Mouse (Mus musculus) CH12F3 (cell line): ENCODE measurements around the gene Sdhb.

Experiments
- in situ Hi-C: fragments of 300-500 bp; cut with MboI; formaldehyde crosslinking; loops from 2 replicates; pipeline ENCODE4 v1.14.3; 2020; ENCODE audit warnings: low sequenced_read_pairs

The Sdhb gene

DNA sequence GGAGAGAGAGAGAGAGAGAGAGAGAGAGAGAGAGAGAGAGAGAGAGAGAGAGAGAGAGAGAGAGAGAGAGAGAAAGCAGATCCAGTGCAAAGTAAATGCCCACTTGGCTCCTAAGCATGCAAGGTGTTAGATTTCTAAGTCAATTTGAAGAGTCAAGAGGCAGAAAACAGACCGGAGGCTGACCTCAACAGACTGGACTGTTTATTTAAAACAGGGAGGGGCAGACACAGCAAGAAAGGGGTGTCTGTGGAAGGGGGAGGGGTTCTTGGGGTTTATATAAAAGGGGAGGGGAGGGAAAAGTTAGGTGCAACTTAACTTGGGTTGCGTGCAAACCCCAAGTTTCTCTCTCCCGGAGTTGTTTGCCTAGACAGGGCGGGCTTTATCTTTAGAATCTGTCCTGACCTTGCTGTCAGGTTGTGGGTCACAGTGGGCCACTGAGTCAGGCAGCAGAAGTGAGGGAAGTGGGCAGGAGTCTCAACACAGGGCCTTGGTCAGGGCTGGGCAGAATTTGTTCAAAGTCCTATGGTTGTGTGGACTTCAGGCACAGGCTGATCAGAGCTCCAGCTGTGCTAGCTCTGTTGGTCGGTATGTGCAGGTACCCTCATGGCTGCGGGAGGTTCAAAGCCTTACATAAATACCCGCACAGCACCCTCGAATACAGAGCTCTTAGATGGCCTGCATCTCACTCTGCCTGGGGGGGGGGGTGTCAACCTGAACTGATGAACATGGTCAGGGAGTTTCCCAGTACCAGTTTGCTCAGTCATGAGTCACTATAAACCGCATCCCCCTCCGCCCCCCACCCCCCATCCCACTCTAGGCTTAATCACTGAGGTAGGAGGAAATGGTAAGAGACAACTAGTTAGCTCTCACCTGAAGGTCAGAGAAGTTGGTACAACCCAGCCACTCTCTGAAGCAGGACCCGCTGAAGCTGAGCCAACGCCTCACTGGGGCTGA is 13.2 kb upstream of the Sdhb start:
- in situ Hi-C loops, result no loop called here

DNA sequence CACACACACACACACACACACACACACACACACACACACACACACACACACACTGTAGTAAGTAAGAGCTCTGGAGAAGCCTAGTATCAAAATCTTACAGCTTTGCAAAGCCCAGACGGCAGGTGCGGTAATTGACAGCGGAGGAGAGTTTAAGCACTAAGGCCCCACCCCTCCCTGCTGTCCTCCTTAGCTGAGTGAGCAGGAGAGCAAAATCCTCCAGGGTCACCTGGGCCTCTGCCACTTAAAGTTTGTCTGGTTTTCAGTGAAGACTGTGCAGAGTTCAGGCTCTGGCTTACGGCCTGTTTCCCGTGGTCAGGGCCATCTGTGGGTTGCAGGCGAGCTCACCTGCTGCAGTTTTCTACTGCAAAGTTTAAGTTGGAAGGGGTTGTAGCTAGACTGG is 12.5 kb upstream of the Sdhb start:
- in situ Hi-C loops, result no loop called here

DNA sequence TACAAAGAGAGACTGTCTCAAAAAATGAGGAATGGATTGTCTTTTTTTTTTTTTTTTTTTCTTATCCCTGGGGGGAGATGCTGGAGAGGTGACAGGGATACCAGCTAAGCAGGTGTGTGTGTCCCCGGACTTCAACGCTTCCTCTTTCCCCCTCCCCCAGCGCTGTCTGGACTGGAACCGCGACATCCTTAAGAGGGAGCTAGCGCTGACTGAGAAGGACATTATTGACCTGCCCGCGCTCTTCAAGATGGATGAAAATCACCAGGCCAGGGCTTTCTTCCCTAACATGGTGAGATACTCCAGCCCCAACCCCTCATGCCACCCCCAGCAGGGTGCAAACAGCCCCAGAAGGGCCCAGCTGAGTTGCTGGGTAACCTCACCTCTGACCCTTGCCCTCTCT is 12.0 kb upstream of the Sdhb start:
- in situ Hi-C loops, result no loop called here

DNA sequence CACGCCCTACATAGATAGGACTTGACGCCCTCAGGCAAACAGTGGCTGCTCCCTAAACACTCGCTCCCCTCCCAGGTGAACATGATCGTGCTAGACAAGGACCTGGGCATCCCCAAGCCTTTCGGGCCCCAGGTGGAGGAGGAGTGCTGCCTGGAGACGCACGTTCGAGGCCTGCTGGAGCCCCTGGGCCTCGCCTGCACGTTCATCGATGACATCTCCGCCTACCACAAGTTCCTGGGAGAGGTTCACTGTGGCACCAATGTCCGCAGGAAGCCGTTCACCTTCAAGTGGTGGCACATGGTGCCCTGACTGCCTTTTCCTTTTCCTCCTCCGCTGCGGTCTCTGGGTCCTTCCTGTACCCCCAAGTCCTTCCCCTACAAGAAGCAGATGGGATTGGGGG is 11.4 kb upstream of the Sdhb start:
- in situ Hi-C loops, result loop anchor here (10.0 kb wide), 1 partner anchor 45 kb away; the partner anchor contains the start of gene Padi2

DNA sequence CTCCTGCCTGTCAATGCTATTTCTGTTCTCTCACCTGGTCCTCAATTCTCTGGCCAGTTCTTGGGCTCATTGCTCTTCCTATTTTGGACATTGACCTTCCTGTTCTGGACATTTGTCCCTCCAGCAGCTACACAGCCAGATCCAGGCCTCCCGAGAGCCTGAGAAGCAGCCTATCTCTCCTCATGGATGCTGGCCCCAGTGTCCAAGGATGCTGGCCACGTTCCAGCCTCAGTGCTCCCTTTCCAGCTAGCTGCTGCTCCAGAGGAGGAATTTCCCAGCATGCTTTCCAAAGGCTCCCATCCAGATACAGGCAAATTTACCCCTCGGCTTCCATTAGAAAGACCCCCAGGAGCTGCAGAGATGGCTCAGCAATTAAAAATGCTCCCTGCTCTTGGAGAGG is 10.4 kb upstream of the Sdhb start:
- in situ Hi-C loops, result loop anchor here (10.0 kb wide), 1 partner anchor 46 kb away; the partner anchor contains the start of gene Padi2

DNA sequence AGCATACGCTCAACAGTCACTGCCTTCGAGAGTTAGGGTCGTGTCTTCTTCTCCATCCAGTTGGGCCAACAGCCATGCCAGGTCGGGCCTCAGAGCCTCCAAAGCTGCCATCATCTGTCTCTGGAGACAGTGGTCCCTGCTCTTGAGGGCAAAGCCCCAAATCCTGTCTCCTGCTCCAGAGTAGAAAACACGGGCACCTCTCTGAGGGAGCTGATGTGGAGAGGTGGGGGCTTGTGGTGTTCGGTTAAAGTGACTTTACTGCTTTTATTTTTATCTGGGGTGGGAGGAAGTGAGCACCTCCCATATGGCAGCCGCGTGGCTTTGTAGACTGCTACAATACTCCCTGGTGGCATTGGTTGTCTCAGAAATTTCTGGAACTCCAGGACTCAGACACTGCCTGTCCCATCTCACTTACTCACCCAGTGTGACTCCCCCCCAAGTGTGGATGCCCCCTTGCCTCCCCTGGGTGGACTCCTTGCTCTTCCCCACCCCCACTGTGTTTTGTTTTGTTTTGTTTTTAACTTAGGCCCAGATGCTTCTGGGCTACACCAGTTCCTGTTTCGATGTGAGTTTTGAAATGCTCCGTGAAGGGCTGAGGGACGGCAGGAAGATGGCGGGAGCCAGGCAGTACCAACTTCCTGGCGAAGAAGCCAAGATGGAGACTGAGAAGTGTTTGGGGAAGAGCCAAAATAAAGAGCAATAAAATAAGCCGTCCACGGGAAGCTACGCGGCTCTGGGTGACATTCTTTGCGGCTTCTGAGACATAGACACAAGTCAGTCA is 9.0 kb upstream of the Sdhb start:
- in situ Hi-C loops, result loop anchor here (10.0 kb wide), 1 partner anchor 47 kb away; the partner anchor contains the start of gene Padi2

DNA sequence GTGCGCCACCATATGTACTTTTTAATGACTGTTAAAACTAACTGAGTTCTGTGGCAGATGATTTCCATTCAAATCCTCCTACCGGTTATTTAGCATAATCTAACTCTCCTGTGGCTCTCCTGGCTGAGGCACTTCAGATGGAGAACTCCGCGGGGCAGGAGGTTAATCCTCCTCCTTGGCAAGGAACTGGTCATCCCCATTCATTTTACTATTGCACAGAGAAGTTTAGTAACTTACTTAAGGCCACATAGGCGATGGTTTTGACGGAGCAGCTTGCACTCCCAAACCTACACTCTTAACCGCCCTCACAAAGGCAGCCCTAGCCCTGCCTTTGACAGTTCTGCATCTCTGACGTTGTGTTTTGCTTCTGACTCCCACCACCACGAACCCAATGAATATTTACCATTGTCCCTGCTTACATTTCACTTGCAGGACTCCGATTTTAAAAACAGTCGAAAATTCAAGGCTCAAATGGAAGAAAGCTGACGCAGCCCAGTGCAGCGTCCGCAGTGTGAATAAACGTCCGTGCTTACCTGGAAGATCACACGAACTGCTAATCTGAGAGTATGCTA is 3.8 kb upstream of the Sdhb start:
- in situ Hi-C loops, result loop anchor here (10.0 kb wide), 1 partner anchor 52 kb away; the partner anchor contains the start of gene Padi2

DNA sequence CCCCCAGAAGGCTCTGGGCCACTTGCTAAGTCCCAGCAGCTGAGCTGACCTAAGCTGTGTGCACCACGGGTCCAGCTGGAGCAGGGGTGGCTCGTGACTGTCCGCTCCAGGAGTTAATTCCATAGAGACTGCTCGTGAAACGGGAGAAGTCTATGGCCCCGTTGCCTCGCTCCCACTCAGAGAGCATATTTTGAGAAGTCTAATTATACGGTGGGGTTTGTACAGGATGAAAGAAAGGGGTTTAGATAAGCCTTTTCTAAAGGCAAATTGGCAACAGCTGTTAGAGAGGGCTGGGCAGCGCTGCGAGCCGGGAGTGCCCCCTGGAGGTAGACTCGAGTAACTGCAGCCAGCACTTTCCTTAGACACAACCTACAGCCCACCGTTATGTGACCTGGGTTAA is 3.3 kb upstream of the Sdhb start:
- in situ Hi-C loops, result loop anchor here (10.0 kb wide), 1 partner anchor 53 kb away; the partner anchor contains the start of gene Padi2

DNA sequence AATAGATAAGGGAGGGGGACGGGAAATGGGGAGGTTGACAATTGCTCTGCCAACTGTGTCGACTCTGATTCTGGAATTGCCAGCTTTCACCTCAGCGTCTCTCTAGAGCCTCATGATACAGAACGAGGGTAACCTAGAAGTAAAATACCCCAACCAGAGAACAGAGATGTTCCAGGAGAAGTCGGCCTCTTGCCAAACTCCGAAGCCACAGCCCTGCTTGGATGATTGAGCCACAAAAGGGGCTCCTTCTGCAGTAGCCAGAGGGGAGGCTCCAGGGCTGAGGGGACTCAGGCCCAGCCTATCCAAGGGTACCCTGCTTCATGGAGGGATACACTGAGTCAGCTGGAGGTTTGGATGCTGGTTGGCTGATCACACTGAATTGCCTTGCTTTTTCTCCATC is 2.7 kb upstream of the Sdhb start:
- in situ Hi-C loops, result loop anchor here (10.0 kb wide), 1 partner anchor 54 kb away; the partner anchor contains the start of gene Padi2

DNA sequence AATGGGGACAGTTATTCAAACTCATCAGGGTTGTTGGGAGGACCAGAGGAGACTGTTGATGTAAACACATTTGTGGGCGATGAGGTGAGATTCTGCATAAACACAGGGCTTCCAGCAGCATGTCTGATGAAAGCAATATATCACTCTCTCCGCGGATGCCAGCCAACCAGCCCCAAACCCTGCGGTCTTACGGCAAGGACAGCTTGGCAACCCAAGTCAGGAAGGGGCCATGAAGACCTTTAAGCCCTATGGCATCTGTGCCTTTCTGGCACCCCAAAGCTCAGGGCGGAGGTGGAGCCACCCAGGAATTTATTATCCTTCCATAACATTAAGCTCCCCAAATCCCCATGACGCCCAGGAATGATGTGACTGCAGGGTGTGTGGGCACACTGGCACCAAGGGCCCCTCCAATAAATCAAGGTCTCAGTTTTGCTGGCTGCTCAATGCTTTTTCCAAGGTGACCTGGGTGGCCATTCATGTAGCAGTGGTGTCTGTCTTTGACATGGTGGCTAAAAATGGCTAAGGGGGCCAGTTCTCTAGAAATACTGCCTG is 1.8 kb upstream of the Sdhb start:
- in situ Hi-C loops, result loop anchor here (10.0 kb wide), 1 partner anchor 54 kb away; the partner anchor contains the start of gene Padi2

DNA sequence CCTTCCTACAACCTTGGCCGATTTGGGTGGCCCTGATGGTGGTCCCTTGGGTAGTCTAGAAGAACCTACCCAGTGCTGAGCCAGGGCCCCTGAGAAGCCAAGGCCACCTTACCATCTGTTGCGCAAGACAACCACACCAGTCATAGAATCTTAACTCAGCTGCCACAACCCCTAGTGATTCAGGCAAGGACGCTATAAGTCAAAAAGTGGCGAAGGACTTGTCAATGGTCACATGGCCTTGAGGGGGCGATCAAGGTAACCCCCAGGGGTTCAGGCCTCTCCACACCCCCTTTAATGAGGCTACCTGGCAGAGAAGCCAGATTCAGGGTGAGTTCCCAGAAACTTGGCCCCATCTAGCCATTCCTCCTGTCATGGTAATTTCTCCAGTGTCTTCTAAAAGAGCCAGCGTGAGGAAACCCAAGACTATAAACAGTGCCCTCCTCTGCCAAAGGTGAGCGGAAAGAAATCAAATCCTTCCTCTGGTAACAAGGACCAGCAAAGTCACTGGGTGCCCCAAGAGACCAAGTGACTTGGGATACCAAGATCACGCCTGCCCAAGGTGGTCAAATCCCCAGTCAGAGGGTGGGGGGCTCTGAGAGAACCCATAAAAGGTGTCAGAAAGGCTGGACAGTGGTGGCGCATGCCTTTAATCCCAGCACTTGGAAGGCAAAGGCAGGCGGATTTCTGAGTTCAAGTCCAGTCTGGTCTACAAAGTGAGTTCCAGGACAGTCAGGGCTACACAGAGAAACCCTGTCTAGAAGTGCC is 1.1 kb upstream of the Sdhb start:
- in situ Hi-C loops, result loop anchor here (10.0 kb wide), 1 partner anchor 55 kb away; the partner anchor contains the start of gene Padi2

DNA sequence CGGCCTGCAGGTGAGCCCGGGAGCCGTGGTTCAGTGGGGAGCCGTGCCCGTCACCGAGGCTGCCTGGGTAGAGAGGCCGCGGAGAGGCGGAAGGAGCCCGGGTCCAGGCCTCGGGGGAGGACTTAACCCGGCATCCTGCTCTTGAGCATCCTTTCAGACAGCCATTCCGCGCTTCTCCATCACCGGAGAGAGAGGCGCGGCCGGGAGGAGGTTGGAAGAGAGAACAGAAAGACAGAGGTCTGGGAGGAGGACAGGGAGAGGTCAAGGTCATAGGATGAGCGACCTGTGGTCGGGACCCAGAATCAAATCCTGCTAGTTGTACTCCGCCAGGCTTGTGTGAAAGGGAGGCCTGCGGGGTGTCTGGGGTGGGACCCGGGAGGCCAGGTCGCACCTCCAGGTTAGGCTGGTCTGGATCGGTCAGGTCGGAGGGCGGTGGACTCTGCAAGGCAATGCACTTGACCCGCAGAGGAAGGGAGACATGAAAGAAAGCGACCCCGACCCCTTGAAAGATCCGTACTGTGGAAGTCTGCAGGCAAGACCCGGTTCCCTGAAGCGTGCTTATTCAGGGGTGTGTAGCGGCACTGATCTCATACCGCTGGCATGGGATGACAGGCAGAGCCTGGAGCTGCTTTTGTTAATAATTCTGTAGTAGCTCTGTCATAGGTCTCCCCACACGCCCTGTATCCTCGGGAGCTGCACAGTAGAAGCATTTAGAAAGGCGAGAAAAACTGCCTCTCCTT is 634 bp downstream of the Sdhb start:
- in situ Hi-C loops, result no loop called here

DNA sequence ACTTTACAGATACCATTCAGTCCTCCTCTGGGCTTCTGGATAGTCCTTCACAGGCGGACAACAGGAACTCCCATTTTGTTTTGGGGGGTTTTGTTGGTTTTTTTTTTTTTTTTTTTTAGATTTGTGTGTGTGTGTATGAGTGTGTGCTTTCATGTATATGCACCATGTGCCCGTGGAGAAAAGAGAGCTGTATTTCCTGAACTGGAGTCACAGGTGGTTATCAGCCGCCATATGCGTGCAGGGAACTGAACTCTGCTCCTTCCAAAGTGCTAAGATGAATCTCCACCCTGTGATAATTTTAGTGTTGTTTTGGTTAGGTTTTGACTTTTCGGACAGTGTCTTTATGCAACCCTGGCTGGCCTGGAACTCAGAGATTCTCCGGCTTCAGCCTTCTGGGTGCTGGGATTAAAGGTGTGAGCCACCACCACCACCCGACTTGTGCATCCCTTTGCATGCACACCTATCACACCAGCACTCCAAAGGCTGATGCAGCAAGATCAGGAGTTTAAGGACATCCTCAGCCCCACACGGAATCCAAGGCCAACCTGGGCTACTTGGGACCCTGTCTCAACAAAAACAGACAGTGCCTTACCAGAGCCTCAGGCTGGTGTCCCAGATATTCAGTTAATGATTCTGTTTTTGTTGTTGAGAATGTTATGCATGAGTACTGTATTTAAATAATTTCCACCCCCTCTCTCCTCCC is 1.4 kb downstream of the Sdhb start:
- in situ Hi-C loops, result no loop called here

DNA sequence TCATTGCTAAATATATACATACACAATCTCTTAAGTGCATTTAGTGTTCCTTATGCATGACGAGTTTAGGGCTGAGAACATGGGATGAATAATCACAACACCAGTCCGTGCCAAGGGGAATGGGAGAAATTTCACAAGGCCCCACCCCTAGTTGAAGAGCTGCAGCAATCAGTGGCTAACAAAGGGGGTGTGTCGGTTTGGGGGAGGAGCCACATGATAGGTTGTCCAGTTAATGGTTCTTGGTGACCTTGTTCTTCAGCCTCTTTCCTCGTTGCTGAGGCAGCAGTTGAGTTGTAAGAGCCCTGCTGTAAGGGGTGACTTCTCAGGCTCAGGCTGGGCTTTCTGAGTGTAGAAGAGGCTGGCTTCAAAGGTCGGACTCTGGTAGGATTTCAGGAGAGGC is 1.9 kb downstream of the Sdhb start:
- in situ Hi-C loops, result no loop called here

DNA sequence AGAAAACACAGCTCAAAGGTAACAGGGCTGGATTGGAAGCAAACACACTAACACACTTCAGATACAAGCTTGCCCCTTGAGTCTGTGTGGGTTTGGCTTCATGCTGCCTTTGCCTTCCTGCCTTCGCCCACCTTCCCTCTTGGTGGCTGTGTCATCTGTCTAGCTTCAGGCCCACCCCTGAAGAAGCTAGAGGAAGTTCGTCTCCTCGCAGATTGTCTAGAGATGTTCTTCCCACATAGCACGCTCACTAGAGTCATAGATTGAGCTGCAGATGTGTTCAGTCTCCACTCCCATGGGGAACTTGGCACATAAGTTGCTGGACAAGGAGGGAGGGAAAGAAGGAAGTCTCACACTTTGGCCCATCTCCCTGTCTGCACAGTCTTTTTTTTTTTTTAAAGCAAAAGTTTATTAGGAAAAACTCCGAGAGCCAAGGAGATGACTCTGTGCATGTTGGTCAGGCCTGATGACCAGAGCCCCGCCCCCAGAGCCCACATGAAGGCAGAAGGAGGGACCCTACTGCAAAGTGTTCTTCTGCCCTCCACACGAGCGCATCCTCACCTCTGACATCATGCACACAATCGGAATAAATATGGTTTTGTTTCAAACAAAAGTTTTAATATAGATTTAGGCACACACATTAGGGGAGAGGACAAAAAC is 3.1 kb downstream of the Sdhb start:
- in situ Hi-C loops, result no loop called here

DNA sequence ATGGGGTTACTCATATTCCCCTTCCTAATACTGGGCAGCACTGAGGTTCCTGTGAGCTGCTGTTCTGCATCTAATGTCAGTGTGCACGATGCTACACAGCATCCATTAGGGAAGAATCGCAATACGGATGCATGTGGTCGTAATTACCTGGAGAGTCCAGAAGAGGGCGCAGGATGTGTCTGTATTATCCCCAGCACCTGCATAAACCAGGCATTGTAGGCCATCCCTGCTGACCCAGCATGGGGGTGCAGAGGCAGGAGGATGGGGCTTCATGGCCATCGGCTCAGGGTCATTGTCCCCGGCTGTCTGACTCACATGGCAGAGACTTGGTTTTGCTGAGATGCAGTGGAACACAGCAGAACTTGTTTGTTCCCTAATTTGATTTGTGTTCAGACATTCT is 3.6 kb downstream of the Sdhb start:
- in situ Hi-C loops, result no loop called here

DNA sequence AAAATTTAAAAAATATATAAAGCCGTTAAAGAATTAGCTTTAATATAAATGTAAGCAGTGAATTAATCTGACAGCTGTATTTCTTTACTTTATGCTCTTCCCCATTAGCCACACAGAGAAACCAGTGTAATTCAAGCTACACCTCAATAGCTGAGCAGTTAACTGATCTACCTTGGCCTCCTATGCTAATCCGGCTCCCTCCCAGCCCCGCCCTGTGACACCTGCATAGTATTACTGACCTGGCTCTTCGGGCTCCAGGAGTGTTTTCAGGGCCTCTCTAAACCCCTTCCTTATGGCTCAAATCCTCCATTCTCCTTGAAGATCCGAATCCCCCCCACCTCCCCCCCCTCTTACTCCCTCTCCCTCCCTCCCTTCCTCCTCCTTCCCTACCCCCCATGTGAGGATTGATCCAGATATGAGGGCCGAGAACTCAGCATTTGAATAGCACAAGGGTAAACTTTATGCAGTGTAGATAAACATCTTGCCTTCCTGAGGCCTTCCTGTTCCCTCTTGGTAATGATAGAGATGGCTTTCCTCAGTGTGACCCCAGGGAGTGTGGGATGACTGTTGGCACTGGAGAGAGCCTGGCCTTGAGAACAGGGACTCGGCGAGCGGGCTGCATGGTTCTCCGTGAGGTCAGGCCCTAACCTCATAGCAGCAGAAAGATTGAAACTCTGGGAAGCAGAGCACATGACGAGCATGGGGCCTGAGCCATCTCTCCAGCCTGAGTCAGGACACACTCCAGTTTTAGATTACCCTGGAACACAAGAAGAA is 6.6 kb downstream of the Sdhb start:
- in situ Hi-C loops, result no loop called here
